Mouse (Mus musculus): ENCODE results near the gene Ankrd6. TPM values are rescaled to one million over a fixed set of nuclear protein-coding genes. Genes with fewer than 3 reads are reported as not detected.

The Ankrd6 gene
- total RNA-seq, 2 experiments from 2014 or later = 34.8 to 35.6 TPM

DNA sequence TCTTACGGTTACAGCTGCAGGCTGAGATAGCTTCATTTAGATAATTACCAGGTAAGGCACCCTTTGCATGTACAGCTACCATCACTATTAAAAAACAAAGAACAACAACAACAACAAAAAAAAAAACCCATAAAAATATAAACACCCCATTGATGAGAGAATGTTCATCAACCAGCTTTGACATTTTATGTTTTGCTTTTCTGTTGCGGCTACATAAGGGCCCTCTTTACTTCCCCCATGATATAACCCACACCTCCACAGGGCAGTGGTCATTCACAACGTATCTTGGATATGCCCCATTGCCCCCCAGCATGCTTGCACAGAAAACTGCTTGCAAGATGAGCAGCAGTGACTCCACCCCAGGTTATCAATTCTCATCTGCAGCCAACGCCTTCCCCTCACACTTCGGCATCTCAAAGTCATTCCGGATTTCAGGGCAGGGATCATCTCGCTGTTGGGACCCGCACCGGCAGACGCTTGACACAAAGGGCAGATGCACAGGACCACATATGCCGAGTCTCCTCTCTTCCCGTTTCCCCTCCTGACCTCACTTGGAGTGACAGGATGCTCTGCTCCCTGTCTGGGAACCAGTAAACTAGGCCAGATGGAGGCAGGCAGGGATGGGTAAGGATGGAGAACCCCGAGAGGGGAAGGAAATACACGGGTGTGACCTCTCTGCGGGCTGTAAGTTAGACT is 87.7 kb downstream of the Ankrd6 start:
- peak in 1 of 2 experiments; percentile 34 for DNase-seq (ENCODE audit: extremely low spot score in 1 of 2, low spot score in 1 of 2)

DNA sequence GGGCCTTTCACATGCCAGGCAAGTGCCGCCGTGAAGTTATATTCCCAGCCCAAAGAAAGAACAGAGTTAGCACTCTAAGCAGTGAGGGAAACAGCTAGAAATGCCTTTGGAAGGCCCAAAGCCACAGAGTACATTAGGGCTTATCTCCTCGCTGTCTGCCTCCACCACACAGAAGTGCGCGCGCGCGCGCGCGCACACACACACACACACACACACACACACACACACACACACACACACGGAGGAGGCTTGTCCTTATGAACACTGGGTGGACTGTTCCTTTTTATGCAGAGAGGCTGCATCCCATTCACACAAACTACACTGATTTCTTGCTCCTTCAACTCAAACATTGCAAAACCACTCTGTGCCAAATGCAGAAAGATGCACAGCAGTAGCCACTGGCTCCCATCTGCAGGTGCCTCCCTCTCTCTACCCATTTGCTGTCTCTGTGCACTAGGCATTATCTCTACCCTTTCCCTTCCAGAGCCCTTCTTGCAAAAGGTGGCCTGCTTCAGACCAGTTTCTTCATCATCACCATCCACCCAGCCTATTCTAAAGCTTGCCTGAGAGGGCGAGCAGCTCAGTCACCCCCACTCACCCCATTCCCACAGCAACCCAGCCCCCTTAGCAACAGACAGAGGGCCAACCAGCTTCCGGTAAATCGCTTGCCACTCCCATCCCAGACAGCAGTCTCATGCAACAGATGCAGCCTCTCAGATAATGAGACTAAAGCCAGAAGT is 88.5 kb downstream of the Ankrd6 start:
- DNase-seq (ENCODE audit: extremely low spot score in 1 of 2, low spot score in 1 of 2) = peak; percentile 31

DNA sequence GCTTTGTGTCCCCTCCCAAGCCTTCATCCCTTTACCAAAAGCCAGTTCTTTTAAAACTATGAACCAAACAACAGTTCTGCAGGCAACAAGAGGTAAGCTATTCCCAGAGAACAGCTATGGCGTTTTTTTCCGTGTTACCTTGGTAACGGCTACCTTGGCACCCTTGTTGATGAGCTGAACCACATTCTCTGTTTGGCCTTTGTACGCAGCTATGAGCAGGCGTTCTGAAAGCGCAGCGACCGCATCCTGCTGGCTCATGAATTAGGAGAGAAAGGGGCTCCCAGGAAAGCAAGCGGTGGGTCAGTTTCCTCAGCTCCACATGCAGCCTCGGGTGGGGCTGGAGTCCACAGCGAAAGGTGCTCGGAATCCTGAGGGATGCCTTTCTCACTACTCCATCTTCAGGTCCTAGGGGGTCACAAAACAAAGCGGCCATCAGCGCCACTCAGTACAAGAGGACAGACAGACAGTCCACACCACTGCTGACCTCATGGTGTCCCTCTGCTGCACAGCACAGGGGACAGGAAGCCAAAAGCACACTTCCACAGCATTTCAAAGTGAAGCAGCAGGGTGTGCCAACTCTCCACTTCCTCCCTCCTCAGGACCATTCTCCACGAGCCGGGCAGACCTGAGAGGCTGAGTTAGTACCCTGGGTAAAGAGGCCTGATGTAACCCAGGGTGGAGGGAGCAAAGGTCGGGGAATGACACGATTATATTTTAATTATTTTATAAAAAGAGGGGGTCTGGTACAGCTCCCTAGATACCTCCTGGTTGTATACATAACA is 90.3 kb downstream of the Ankrd6 start:
- DNase-seq (ENCODE audit: extremely low spot score in 1 of 2, low spot score in 1 of 2) = peak; percentile 20 to 36

GRCm38 (mm10) chr4:32855580-32855979 is 95.1 kb downstream of the Ankrd6 start:
- DNase-seq (ENCODE audit: extremely low spot score in 1 of 2, low spot score in 1 of 2) = no peak

DNA sequence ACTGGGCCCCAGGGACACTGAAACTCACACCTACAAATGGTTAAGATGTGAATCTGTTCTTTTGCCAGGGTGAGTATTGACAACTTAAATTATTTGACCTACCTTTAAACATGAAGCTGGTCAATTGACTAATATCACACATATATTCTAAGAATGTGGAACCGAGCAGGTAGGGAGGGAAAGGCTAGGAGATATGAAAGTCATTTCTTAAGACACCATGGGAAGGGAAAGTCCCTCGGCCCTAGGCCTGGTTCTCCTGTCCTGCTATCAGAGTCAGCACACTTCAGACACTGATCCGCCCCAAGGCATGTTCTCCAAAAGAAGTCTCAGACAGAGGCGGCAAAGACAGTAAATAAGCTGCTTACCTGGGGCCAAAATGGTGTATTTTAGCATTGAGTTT is 95.7 kb downstream of the Ankrd6 start:
- DNase-seq (ENCODE audit: extremely low spot score in 1 of 2, low spot score in 1 of 2) = no peak

- no peak for DNase-seq (ENCODE audit: extremely low spot score in 1 of 2, low spot score in 1 of 2)
These were observed 96.9 kb downstream of the Ankrd6 start for GRCm38 (mm10) chr4:32853609-32854188.

DNA sequence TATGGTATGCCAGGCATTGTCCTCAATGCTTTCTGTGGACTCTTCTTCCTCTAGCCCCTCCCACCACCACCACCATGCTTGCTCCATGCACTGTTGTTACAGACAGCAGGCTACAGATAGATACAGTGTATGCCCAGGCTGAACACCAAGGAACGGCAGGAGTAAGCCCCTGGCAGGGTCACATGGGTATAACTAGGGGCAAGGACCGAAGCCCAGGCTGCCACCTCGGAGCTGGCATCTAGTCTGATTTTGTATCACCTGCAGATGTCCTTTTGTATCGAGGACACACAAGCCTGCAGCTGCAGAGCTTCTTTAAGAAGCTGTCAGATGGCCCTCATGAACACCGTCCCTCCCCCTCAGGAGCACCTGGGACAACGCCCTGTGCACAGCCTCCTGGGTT is 97.8 kb downstream of the Ankrd6 start:
- no peak for DNase-seq (ENCODE audit: extremely low spot score in 1 of 2, low spot score in 1 of 2)

- DNase-seq (ENCODE audit: extremely low spot score in 1 of 2, low spot score in 1 of 2) = no peak
These were observed 98.3 kb downstream of the Ankrd6 start for GRCm38 (mm10) chr4:32852294-32852693.

GRCm38 (mm10) chr4:32838401-32838800 is 112.2 kb downstream of the Ankrd6 start:
- no peak for DNase-seq (ENCODE audit: extremely low spot score in 1 of 2, low spot score in 1 of 2)

- no peak for DNase-seq (ENCODE audit: extremely low spot score in 1 of 2, low spot score in 1 of 2)
These were observed 114.6 kb downstream of the Ankrd6 start for GRCm38 (mm10) chr4:32836071-32836470.

GRCm38 (mm10) chr4:32834541-32834940 is 116.1 kb downstream of the Ankrd6 start:
- DNase-seq (ENCODE audit: extremely low spot score in 1 of 2, low spot score in 1 of 2) = no peak

GRCm38 (mm10) chr4:32833494-32834282 is 117.0 kb downstream of the Ankrd6 start:
- no peak for DNase-seq (ENCODE audit: extremely low spot score in 1 of 2, low spot score in 1 of 2)

GRCm38 (mm10) chr4:32829316-32829715 is 121.3 kb downstream of the Ankrd6 start:
- DNase-seq (ENCODE audit: extremely low spot score in 1 of 2, low spot score in 1 of 2) = no peak

DNA sequence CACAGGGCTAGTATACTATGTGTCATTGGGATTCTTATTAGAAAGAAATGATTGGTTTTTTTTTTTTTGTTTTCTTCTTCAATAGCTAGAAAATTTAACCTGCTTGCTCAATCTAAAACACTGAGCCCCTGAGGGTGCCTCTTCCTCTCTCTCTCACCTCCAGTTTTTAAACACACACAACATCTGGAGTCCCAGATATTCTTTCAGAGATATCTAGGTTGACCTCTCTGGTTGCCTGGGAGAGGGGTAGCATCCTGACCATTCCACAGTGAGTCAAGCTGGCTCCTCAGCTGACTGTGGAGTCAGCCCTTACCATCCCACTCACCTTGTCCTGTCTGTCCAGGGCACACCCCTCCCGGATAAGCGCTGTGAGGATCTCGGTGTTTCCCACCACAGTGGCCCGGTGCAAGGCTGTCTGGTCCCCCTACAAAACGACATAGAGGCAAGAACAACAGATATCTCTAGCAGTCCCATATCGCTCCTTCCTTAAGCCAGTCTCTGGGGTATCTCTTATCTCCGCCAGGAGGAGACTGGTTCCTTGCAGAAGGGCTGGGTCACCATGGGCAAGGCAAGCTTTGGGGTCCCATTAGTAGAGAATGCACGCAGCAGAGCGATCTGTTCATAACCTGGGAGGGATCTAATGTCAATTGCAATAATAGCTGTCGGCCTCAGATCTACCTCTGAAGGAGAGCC is 122.1 kb downstream of the Ankrd6 start:
- DNase-seq (ENCODE audit: extremely low spot score in 1 of 2, low spot score in 1 of 2) = no peak

DNA sequence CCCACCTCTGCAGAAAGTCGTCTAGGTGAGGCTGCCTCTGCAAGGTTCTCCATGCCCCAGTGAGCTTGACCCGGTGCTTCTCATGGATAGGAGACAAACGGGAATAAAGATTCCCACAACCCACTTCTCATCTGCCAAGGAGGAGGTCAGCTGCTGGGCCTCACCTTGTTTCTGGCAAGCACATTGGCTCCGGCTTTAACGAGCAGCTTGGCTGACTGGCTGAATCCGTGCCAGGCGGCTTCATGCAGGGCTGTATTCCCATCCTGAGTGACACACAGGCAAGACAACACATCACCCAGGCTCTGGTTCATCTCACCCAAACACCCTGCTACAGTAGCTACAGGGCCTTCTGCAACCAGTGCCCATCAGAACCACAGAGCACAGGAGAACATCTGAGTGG is 123.7 kb downstream of the Ankrd6 start:
- peak in 1 of 2 experiments; percentile 16 for DNase-seq (ENCODE audit: extremely low spot score in 1 of 2, low spot score in 1 of 2)

DNA sequence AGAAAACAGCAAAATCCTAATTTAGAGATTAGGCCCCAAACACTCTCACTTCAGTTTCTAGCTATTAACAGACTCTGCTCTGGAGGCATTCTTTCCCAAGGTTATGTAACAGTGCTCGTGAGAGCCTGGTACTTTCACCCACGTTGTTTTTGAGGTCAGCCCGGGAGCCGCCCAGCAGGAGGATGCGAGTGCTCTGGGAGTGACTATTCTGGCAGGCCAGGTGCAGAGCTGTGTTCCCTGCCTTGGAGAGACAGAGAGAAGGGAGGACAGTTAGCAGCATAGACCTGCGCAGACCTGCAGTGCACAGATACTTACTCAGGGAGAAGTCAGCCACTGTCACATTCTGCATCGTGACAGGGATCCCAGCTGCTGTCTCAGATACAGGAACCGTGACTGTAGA is 126.4 kb downstream of the Ankrd6 start:
- no peak for DNase-seq (ENCODE audit: extremely low spot score in 1 of 2, low spot score in 1 of 2)

GRCm38 (mm10) chr4:32820676-32821075 is 130.0 kb downstream of the Ankrd6 start:
- no peak for DNase-seq (ENCODE audit: extremely low spot score in 1 of 2, low spot score in 1 of 2)

- no peak for DNase-seq (ENCODE audit: extremely low spot score in 1 of 2, low spot score in 1 of 2)
These were observed 133.2 kb downstream of the Ankrd6 start for GRCm38 (mm10) chr4:32817478-32817877.

DNA sequence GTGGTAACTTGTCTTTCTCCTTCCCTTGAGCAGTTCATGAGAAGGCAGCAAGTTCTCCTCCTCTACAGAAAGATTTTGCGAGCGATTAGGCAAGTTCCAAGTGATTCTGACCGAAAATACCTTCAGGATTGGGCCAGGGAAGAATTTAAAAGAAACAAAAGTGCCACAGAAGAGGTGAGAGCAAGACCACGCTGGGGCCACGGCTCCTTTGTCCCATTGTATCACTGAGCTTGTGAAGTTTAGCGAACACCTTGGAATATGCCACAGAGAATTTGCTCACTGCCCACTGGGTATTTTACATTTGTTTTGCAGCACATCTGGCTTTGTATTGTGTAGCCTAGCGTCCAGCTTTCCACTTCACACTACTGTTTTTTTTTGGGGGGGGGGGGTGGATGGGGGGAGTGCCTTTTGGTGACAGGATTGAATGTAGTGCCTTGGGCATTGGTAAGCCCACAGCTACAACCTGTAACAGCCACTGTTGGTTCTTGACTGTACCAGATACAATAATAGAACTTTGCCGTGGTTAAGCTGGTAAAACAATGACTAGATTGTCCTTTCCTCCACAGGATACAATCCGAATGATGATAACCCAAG is 150.0 kb downstream of the Ankrd6 start:
- DNase-seq (ENCODE audit: extremely low spot score in 1 of 2, low spot score in 1 of 2) = no peak

Data from layer of hippocampus, postnatal 25 days (tissue).